Mouse (Mus musculus) small intestine, adult 2 months (tissue): ENCODE measurements around the gene Lsm14b.

Experiments used
- CTCF ChIP-seq: fragments of 200-500 bp; IDR thresholded peaks from 2 replicates; pipeline ENCODE4 v1.5.1; 2012; ENCODE audit warnings: low read depth, mild to moderate bottlenecking, control low read depth, inconsistent platforms, low read length, moderate library complexity, mixed read lengths; ENCODE audit not compliant: insufficient replicate concordance, insufficient read length; ENCODE audit errors: extremely low read depth
- POLR2A ChIP-seq: fragments of 200-500 bp; IDR thresholded peaks from 2 replicates; pipeline ENCODE4 v1.6.1; 2012; ENCODE audit warnings: low read depth, mild to moderate bottlenecking, control low read depth, inconsistent platforms, low read length, moderate library complexity

DNA sequence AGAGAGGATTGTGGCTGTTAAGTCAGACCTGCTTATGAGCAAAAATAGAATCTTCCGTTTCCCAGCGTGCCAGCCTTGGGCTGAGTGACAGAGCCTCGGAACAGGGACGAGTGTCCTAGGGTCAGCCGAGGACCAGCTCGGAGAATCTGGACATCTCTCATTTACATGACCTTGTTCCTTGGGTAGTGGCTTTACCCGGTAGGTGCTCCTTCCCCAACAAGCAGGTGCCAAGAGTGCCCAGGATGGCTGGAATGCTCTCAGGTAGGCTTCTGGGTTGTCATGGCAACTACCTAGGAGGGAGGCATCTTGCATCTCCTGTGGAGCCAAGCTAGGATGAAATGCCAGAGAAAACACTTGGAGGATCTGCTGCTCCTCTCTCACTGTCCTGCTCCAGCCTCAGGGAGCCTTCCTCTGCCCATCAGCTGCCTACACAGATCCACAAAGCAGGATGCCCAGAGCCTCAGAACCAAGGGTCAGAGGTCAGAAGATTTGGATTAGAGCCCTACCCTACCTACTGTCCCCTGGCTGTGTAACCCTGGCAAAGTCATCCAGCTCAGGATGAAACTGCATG is 4.6 kb upstream of the Lsm14b start:
- TF ChIP-seq CTCF (no peak), POLR2A (no peak)
